Comparison of ENCODE assay signal across 16 mouse cellular contexts in genomic region chr10:59637596-59638124, GRCm38 (mm10). TPM values are rescaled to one million over a fixed set of nuclear protein-coding genes. Genes with fewer than 3 reads are reported as not detected.
DNase-seq lines count a peak whose midpoint lies in the region; ATAC-seq and TF ChIP-seq lines count a peak whose summit lies in the region.
"Had no signal": no experiment of that assay in that cellular context is flagged by ENCODE, and none has a peak within 500 bp of the region (broad histone marks: within the 10 kb centered on the region; RNA-seq: fewer than 3 reads in every experiment).

No protein-coding gene starts in this region.

- H3K27me3 ChIP-seq in intestine, postnatal 0 days (replicated peaks; ENCODE audit: control insufficient read depth, insufficient read depth, low read length), result no peaks in the 10 kb centered on the region
- H3K27me3 ChIP-seq in intestine, embryonic 16.5 days (replicated peaks; ENCODE audit: control insufficient read depth, insufficient read depth, low read length), result no peaks in the 10 kb centered on the region
- H3K27me3 ChIP-seq in MEL (ENCODE audit: control insufficient read depth in 1 of 2, insufficient read depth in 2 of 2, low read length in 2 of 2), result no peaks in the 10 kb centered on the region
- H3K27me3 ChIP-seq in embryonic facial prominence, embryonic 10.5 days (replicated peaks; ENCODE audit: low read depth, poor library complexity, severe bottlenecking), result no peaks in the 10 kb centered on the region
- H3K27me3 ChIP-seq in limb, embryonic 14.5 days (ENCODE audit: control insufficient read depth, insufficient read depth, low read length), result no peaks in the 10 kb centered on the region
- H3K27me3 ChIP-seq: neural tube, embryonic 15.5 days had no signal

- H3K27ac ChIP-seq in intestine, postnatal 0 days (ENCODE audit: low read depth, low read length), result no peak overlapping the region
- no peak overlapping the region for H3K27ac ChIP-seq in intestine, embryonic 16.5 days (ENCODE audit: low read length)
- no peak overlapping the region; the same call in 1 of the 2 replicates for H3K27ac ChIP-seq in MEL (ENCODE audit: control insufficient read depth, low read depth, low read length)
- H3K27ac ChIP-seq in embryonic facial prominence, embryonic 10.5 days (replicated peaks), result peak overlapping the region; percentile 68; the same call in 1 of the 2 replicates
- peak overlapping the region; percentile 76 for H3K27ac ChIP-seq in limb, embryonic 14.5 days (replicated peaks; ENCODE audit: low read depth, low read length)
- H3K27ac ChIP-seq: neural tube, embryonic 15.5 days had no signal

- H3K4me3 ChIP-seq in intestine, postnatal 0 days (ENCODE audit: low read depth, low read length), result no peak overlapping the region
- H3K4me3 ChIP-seq in intestine, embryonic 16.5 days (ENCODE audit: low read length), result no peak overlapping the region
- H3K4me3 ChIP-seq in MEL (ENCODE audit: control insufficient read depth in 1 of 2, insufficient read depth in 1 of 2, low read depth in 2 of 2, low read length in 2 of 2), result peak overlapping the region; percentile 76 to 94
- H3K4me3 ChIP-seq in embryonic facial prominence, embryonic 10.5 days, result no peak overlapping the region
- H3K4me3 ChIP-seq in limb, embryonic 14.5 days (replicated peaks; ENCODE audit: low read length), result no peak overlapping the region
- H3K4me3 ChIP-seq: neural tube, embryonic 15.5 days had no signal

- H3K4me2 ChIP-seq in intestine, postnatal 0 days (replicated peaks; ENCODE audit: low read depth), result peak overlapping the region; percentile 45
- H3K4me2 ChIP-seq in intestine, embryonic 16.5 days (ENCODE audit: low read depth, low read length), result no peak overlapping the region
- H3K4me2 ChIP-seq in limb, embryonic 14.5 days (replicated peaks; ENCODE audit: low read depth, low read length, severe bottlenecking), result peak overlapping the region; percentile 24; the same call in 1 of the 2 replicates
- H3K4me2 ChIP-seq: neural tube, embryonic 15.5 days had no signal

- 75% methylated on average over 7 of the region's 7 CpGs for WGBS in intestine, postnatal 0 days
- 67% methylated on average over 7 of the region's 7 CpGs for WGBS in intestine, embryonic 16.5 days
- WGBS in embryonic facial prominence, embryonic 10.5 days, result 71% methylated on average over 7 of the region's 7 CpGs
- 18% methylated on average over 7 of the region's 7 CpGs for WGBS in limb, embryonic 14.5 days

- H3K9me3 ChIP-seq in intestine, postnatal 0 days (ENCODE audit: control insufficient read depth), result no peaks in the 10 kb centered on the region
- no peaks in the 10 kb centered on the region for H3K9me3 ChIP-seq in intestine, embryonic 16.5 days (ENCODE audit: control insufficient read depth, low read length)
- H3K9me3 ChIP-seq in MEL (replicated peaks; ENCODE audit: insufficient read depth, low read length), result no peaks in the 10 kb centered on the region
- no peaks in the 10 kb centered on the region for H3K9me3 ChIP-seq in embryonic facial prominence, embryonic 10.5 days
- H3K9me3 ChIP-seq in limb, embryonic 14.5 days (ENCODE audit: control insufficient read depth, low read length), result no peaks in the 10 kb centered on the region
- H3K9me3 ChIP-seq: neural tube, embryonic 15.5 days had no signal

- H3K36me3 ChIP-seq in intestine, postnatal 0 days (ENCODE audit: control insufficient read depth, insufficient read depth), result no peaks in the 10 kb centered on the region
- no peaks in the 10 kb centered on the region for H3K36me3 ChIP-seq in intestine, embryonic 16.5 days (ENCODE audit: control insufficient read depth, insufficient read depth, low read length)
- H3K36me3 ChIP-seq in MEL (ENCODE audit: control insufficient read depth in 1 of 2, insufficient read depth in 2 of 2, low read length in 2 of 2), result peaks cover 0 to 11% of the 10 kb centered on the region in 2 experiments; a peak in 2 of 4 replicates
- no peaks in the 10 kb centered on the region for H3K36me3 ChIP-seq in embryonic facial prominence, embryonic 10.5 days (replicated peaks)
- no peaks in the 10 kb centered on the region for H3K36me3 ChIP-seq in limb, embryonic 14.5 days (ENCODE audit: control insufficient read depth, insufficient read depth, low read length)
- H3K36me3 ChIP-seq: neural tube, embryonic 15.5 days had no signal

- TF ChIP-seq EP300 in MEL (IDR thresholded peaks at IDR 0.05; ENCODE audit: low read depth in 1 of 2, low read length in 2 of 2), result no peak

- no peak for TF ChIP-seq CTCF in intestine, postnatal 0 days (IDR thresholded peaks at IDR 0.05; ENCODE audit: low read depth)
- TF ChIP-seq CTCF in MEL (IDR thresholded peaks at IDR 0.05 in 2 of 3, conservative IDR thresholded peaks at IDR 0.05 in 1 of 3; ENCODE audit: control insufficient read depth in 1 of 3, insufficient read depth in 1 of 3, low read depth in 2 of 3, low read length in 3 of 3, poor library complexity in 1 of 3, severe bottlenecking in 1 of 3), result no peak

- no peak for DNase-seq in MEL (ENCODE audit: low read depth, low spot score)
- DNase-seq in embryonic facial prominence, embryonic 10.5 days (ENCODE audit: low spot score), result no peak
- DNase-seq in limb, embryonic 14.5 days (ENCODE audit: low spot score), result peak; percentile 74
- no peak for DNase-seq in layer of hippocampus, postnatal 25 days (ENCODE audit: extremely low spot score in 1 of 2, low spot score in 1 of 2)
- DNase-seq in thymus, adult 18-20 months, result no peak
- no peak for DNase-seq in frontal cortex, postnatal 10 days (ENCODE audit: low spot score in 2 of 2)
- DNase-seq: cerebellum, adult 8-10 months; forebrain, postnatal 0 days; left cerebral cortex, postnatal 4 days; lung, postnatal 10 days had no signal

- H3K9ac ChIP-seq in intestine, postnatal 0 days (ENCODE audit: low read depth, low read length), result no peak overlapping the region
- H3K9ac ChIP-seq in intestine, embryonic 16.5 days (ENCODE audit: low read depth, low read length), result no peak overlapping the region
- peak overlapping the region; percentile 64 for H3K9ac ChIP-seq in MEL (ENCODE audit: control insufficient read depth, low read depth, low read length, poor library complexity, severe bottlenecking)
- H3K9ac ChIP-seq in limb, embryonic 14.5 days (ENCODE audit: low read depth, low read length, severe bottlenecking), result no peak overlapping the region; the same call in 1 of the 2 replicates
- H3K9ac ChIP-seq: forebrain, postnatal 0 days; neural tube, embryonic 15.5 days had no signal

- ATAC-seq in intestine, postnatal 0 days, result no peak
- no peak for ATAC-seq in intestine, embryonic 16.5 days
- peak; percentile 87 for ATAC-seq in limb, embryonic 14.5 days (ENCODE audit: low FRiP score, low read depth)
- ATAC-seq: forebrain, postnatal 0 days had no signal

- no peak for TF ChIP-seq POLR2A in MEL (IDR thresholded peaks at IDR 0.05; ENCODE audit: control insufficient read depth in 1 of 2, insufficient read depth in 1 of 2, low read depth in 1 of 2, low read length in 2 of 2, poor library complexity in 1 of 2)
- TF ChIP-seq POLR2A in limb, embryonic 14.5 days (IDR thresholded peaks at IDR 0.05; ENCODE audit: borderline replicate concordance, extremely low read depth, insufficient read depth, insufficient read length), result no peak

- H3K4me1 ChIP-seq in intestine, postnatal 0 days (replicated peaks; ENCODE audit: control insufficient read depth, insufficient read depth, low read length), result no peaks in the 10 kb centered on the region
- no peaks in the 10 kb centered on the region for H3K4me1 ChIP-seq in intestine, embryonic 16.5 days (ENCODE audit: control insufficient read depth, insufficient read depth, low read length)
- peaks cover 8% of the 10 kb centered on the region in 2 experiments; a peak in 3 of 4 replicates for H3K4me1 ChIP-seq in MEL (ENCODE audit: control insufficient read depth in 1 of 2, insufficient read depth in 2 of 2, low read length in 2 of 2)
- H3K4me1 ChIP-seq in embryonic facial prominence, embryonic 10.5 days, result peaks cover 19% of the 10 kb centered on the region
- peaks cover 24% of the 10 kb centered on the region for H3K4me1 ChIP-seq in limb, embryonic 14.5 days (ENCODE audit: control insufficient read depth, insufficient read depth, low read length)
- H3K4me1 ChIP-seq: neural tube, embryonic 15.5 days had no signal

- no peak for TF ChIP-seq RAD21 in MEL (IDR thresholded peaks at IDR 0.05; ENCODE audit: low read depth, low read length)

- H3K79me2 ChIP-seq in MEL (ENCODE audit: control insufficient read depth, insufficient read depth, low read length, poor library complexity), result no peaks in the 10 kb centered on the region

TF ChIP-seq in MEL, 35 proteins besides CTCF, POLR2A, EP300 and RAD21 (continues in another document):
- TF ChIP-seq MAFK (IDR thresholded peaks at IDR 0.05; ENCODE audit: borderline replicate concordance, low read depth, low read length) (no peak), POLR2AphosphoS5 (IDR thresholded peaks at IDR 0.05; ENCODE audit: borderline replicate concordance, low read depth, low read length) (no peak), MYB (IDR thresholded peaks at IDR 0.05; ENCODE audit: low read depth, low read length) (no peak), CHD2 (IDR thresholded peaks at IDR 0.05; ENCODE audit: low read length) (no peak), CHD1 (IDR thresholded peaks at IDR 0.05; ENCODE audit: low read depth, low read length) (no peak), SMC3 (IDR thresholded peaks at IDR 0.05; ENCODE audit: low read depth, low read length) (no peak)

RNA-seq across cellular contexts. Expression of gene Mcu, which starts 21.2 kb away (rescaled TPM):
- polyA plus RNA-seq in intestine, postnatal 0 days (2015; fragmentation: Nextera tagmentation; extraction: Ambion mirVana), result 63.3 and 65.2 TPM in 2 replicates
- polyA plus RNA-seq in intestine, embryonic 16.5 days (2015; fragmentation: Nextera tagmentation; extraction: Ambion mirVana), result 75.3 and 77.5 TPM in 2 replicates
- 7.7 TPM in 2 replicates for total RNA-seq in MEL (2012; rRNA removed)
- 1 to 10 TPM in 1 of 2 experiments, not detected in 1; 9.4 TPM for polyA plus RNA-seq in MEL (2012; ENCODE audit: insufficient read depth in 1 of 2, insufficient read length in 2 of 2, low read depth in 1 of 2, low replicate concordance in 2 of 2, missing spikeins in 1 of 2)
- polyA plus RNA-seq in embryonic facial prominence, embryonic 10.5 days (2016; fragmentation: Nextera tagmentation; extraction: Ambion mirVana), result 17.4 and 19.4 TPM in 2 replicates
- 34.5 and 37.1 TPM in 2 replicates for polyA plus RNA-seq in limb, embryonic 14.5 days (2012; rRNA removed)
- polyA plus RNA-seq in limb, embryonic 14.5 days (2014; fragmentation: Nextera tagmentation; extraction: Ambion mirVana), result 54.2 and 56.7 TPM in 2 replicates
- 10 to 100 TPM; 47.4 to 54.5 TPM for total RNA-seq in layer of hippocampus, postnatal 25 days (2021)

RNA-seq across cellular contexts. Expression of gene Gm10322, which starts 21.8 kb away (rescaled TPM):
- polyA plus RNA-seq in intestine, postnatal 0 days (2015; fragmentation: Nextera tagmentation; extraction: Ambion mirVana), result not detected in 2 replicates
- polyA plus RNA-seq in intestine, embryonic 16.5 days (2015; fragmentation: Nextera tagmentation; extraction: Ambion mirVana), result not detected in 2 replicates
- 0.58 TPM in 1 of 2 replicates, not detected in the other for total RNA-seq in MEL (2012; rRNA removed)
- not detected for polyA plus RNA-seq in MEL (2012; ENCODE audit: insufficient read depth in 1 of 2, insufficient read length in 2 of 2, low read depth in 1 of 2, low replicate concordance in 2 of 2, missing spikeins in 1 of 2)
- polyA plus RNA-seq in embryonic facial prominence, embryonic 10.5 days (2016; fragmentation: Nextera tagmentation; extraction: Ambion mirVana), result not detected in 2 replicates
- not detected in 2 replicates for polyA plus RNA-seq in limb, embryonic 14.5 days (2012; rRNA removed)
- not detected in 2 replicates for polyA plus RNA-seq in limb, embryonic 14.5 days (2014; fragmentation: Nextera tagmentation; extraction: Ambion mirVana)
- not detected for total RNA-seq in layer of hippocampus, postnatal 25 days (2021)
- total RNA-seq: adrenal gland, postnatal 4 days; forebrain, postnatal 0 days; left cerebral cortex, postnatal 4 days; midbrain, postnatal 0 days had no signal
- polyA plus RNA-seq: forebrain, postnatal 0 days; gonadal fat pad, adult 2 months; midbrain, postnatal 0 days; neural tube, embryonic 15.5 days had no signal

Comparison
In these comparisons a context has a peak if more than half of its experiments do, and no peak if none do; other contexts are left out.
1. H3K27ac ChIP-seq: peak in embryonic facial prominence, embryonic 10.5 days (single experiment) and limb, embryonic 14.5 days (single experiment); none in intestine, postnatal 0 days (single experiment), intestine, embryonic 16.5 days (single experiment) and MEL (single experiment).
2. H3K4me3 ChIP-seq: peak in MEL (2 of 2); none in intestine, postnatal 0 days (single experiment), intestine, embryonic 16.5 days (single experiment), embryonic facial prominence, embryonic 10.5 days (single experiment) and limb, embryonic 14.5 days (single experiment).